Mouse (Mus musculus) spleen, postnatal 0 days (tissue): ENCODE measurements around the gene Ibsp. TPM values are rescaled to one million over a fixed set of nuclear protein-coding genes. Genes with fewer than 3 reads are reported as not detected.

Experiments
- polyA plus RNA-seq: library from polyadenylated mRNA; unstranded; fragments of >200 nt; fragmentation: Nextera tagmentation; extraction: Ambion mirVana; gene quantifications from 2 replicates; pipeline ENCODE4 v1.2.1, GENCODE M21; 2015

The Ibsp gene
- not detected in 2 replicates for polyA plus RNA-seq

DNA sequence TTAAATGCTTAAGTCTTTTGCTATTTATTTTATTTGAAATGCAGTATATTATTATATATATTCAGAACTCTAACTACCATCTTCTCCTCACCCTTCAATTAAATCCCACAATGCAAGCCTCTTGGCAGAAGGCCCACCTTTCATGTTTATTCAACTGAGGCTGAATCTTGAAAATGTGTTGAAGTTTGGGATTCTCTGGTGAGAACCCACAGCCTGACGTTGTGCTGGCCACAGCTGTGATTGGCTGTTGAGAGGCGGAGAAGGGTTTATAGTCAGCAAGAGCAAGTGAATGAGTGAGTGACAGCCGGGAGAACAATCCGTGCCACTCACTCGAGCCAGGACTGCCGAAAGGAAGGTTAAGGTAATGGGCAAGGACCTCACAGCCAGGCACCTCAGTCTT is at the start of gene Ibsp:
Ibsp (plus strand) TSS at position 178 of the 400 bp plus-strand sequence.

DNA sequence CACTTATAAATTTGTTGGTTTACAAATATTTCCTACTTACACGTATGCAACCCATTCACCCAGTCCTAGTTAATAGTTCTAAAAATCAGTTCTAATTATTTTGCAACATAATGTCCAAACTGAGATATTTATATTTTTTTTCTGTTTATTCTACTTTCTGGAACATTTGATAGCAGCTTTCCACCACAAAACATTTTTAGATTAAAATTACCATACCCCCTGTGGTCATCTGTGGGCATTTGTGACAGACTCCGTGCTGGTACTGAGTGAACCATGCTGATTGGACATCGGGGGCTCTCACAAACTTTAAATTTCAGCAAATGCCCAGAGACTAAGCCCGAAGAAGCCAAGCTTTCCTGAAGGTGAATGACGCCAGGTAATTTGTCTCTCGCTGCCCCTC is 26.1 kb downstream of the Ibsp start, which contains the start of gene Mepe:
Mepe (plus strand) TSS at position 301 of the 400 bp plus-strand sequence.

Other genes starting within 250 kb of the Ibsp start
- gene Gm17660, start 221.6 kb upstream of the Ibsp start, polyA plus RNA-seq = not detected in 2 replicates
- 37.6 and 45.1 TPM in 2 replicates for gene Sparcl1, start 185.4 kb upstream of the Ibsp start, polyA plus RNA-seq
- not detected in 2 replicates for gene Dspp, start 128.5 kb upstream of the Ibsp start, polyA plus RNA-seq
- gene Dmp1, start 96.6 kb upstream of the Ibsp start, polyA plus RNA-seq = 0.06 and 0.08 TPM in 2 replicates
- gene Mepe, start 26.2 kb downstream of the Ibsp start, polyA plus RNA-seq = not detected in 2 replicates
- gene Spp1, start 135.9 kb downstream of the Ibsp start, polyA plus RNA-seq = 4.7 and 10.5 TPM in 2 replicates
- 2.7 and 3.5 TPM in 2 replicates for gene Pkd2, start 160.3 kb downstream of the Ibsp start, polyA plus RNA-seq
- gene BC005561, start 209.2 kb downstream of the Ibsp start, polyA plus RNA-seq = 5.0 and 5.7 TPM in 2 replicates